Mouse (Mus musculus) MEL (cell line): ENCODE results near the gene Kif26b.

Source experiments
- CTCF ChIP-seq, 3 experiments: IDR thresholded peaks in 2 of 3; conservative IDR thresholded peaks in 1 of 3; 2 replicates each; pipeline ENCODE4 v1.5.1; 2011 to 2012; ENCODE audit warnings: low read length in 3 of 3, low read depth in 2 of 3, mild to moderate bottlenecking in 2 of 3, improper control_type of control experiment in 1 of 3, inconsistent platforms in 1 of 3, mixed read lengths in 1 of 3, moderate library complexity in 1 of 3; ENCODE audit not compliant: control insufficient read depth in 1 of 3, insufficient read depth in 1 of 3, poor library complexity in 1 of 3, severe bottlenecking in 1 of 3
- ELF1 ChIP-seq: IDR thresholded peaks from 2 replicates; pipeline ENCODE4 v1.6.1; 2014; ENCODE audit warnings: low read depth, mild to moderate bottlenecking, inconsistent platforms, low read length, improper control_type of control experiment, moderate library complexity
- EP300 ChIP-seq, 2 experiments: IDR thresholded peaks; 2 replicates each; pipeline ENCODE4 v1.6.1; 2011; ENCODE audit warnings: improper control_type of control experiment in 2 of 2, low read length in 2 of 2, low read depth in 1 of 2, mild to moderate bottlenecking in 1 of 2
- MXI1 ChIP-seq: IDR thresholded peaks from 2 replicates; pipeline ENCODE4 v1.6.1; 2011; ENCODE audit warnings: mild to moderate bottlenecking, low read depth, low read length, improper control_type of control experiment
- MYB ChIP-seq: IDR thresholded peaks from 2 replicates; pipeline ENCODE4 v1.6.1; 2011; ENCODE audit warnings: mild to moderate bottlenecking, low read depth, low read length, improper control_type of control experiment
- POLR2A ChIP-seq, 2 experiments: IDR thresholded peaks; 2 replicates each; pipeline ENCODE4 v1.6.1; 2011 to 2012; ENCODE audit warnings: low read length in 2 of 2, mild to moderate bottlenecking in 2 of 2, control low read depth in 1 of 2, improper control_type of control experiment in 1 of 2, low read depth in 1 of 2, moderate library complexity in 1 of 2; ENCODE audit not compliant: control insufficient read depth in 1 of 2, insufficient read depth in 1 of 2, poor library complexity in 1 of 2
- RAD21 ChIP-seq: IDR thresholded peaks from 2 replicates; pipeline ENCODE4 v1.6.1; 2011; ENCODE audit warnings: mild to moderate bottlenecking, low read depth, low read length, improper control_type of control experiment
- SIN3A ChIP-seq: IDR thresholded peaks from 2 replicates; pipeline ENCODE4 v1.6.1; 2012; ENCODE audit warnings: low read length, improper control_type of control experiment, inconsistent platforms
- USF2 ChIP-seq, 2 experiments: IDR thresholded peaks; 2 replicates each; pipeline ENCODE4 v1.6.1; 2011 to 2012; ENCODE audit warnings: improper control_type of control experiment in 2 of 2, low read length in 2 of 2, borderline replicate concordance in 1 of 2, inconsistent platforms in 1 of 2, low read depth in 1 of 2, mild to moderate bottlenecking in 1 of 2; ENCODE audit not compliant: insufficient read depth in 1 of 2
- ZKSCAN1 ChIP-seq: IDR thresholded peaks from 2 replicates; pipeline ENCODE4 v1.6.1; 2012; ENCODE audit warnings: low read depth, mild to moderate bottlenecking, inconsistent platforms, low read length, improper control_type of control experiment, moderate library complexity
- ZNF384 ChIP-seq: IDR thresholded peaks from 2 replicates; pipeline ENCODE4 v1.6.1; 2012; ENCODE audit warnings: low read depth, mild to moderate bottlenecking, inconsistent platforms, low read length, improper control_type of control experiment

- TF ChIP-seq RAD21 (no peak), CTCF (IDR thresholded peaks at IDR 0.05 in 2 of 3, conservative IDR thresholded peaks at IDR 0.05 in 1 of 3; ENCODE audit: control insufficient read depth in 1 of 3, insufficient read depth in 1 of 3, low read depth in 2 of 3, low read length in 3 of 3, poor library complexity in 1 of 3, severe bottlenecking in 1 of 3) (no peak), POLR2A (IDR thresholded peaks at IDR 0.05; ENCODE audit: control insufficient read depth in 1 of 2, insufficient read depth in 1 of 2, low read depth in 1 of 2, low read length in 2 of 2, poor library complexity in 1 of 2) (no peak), ZNF384 (no peak), MXI1 (no peak), EP300 (IDR thresholded peaks at IDR 0.05; ENCODE audit: low read depth in 1 of 2, low read length in 2 of 2) (no peak), USF2 (IDR thresholded peaks at IDR 0.05; ENCODE audit: borderline replicate concordance in 1 of 2, insufficient read depth in 1 of 2, low read depth in 1 of 2, low read length in 2 of 2) (no peak), SIN3A (no peak), ELF1 (no peak), MYB (no peak), ZKSCAN1 (no peak)
These were observed 32.7 kb upstream of the Kif26b start for GRCm38 (mm10) chr1:178496186-178496585.
